Mouse (Mus musculus): Measurements from ENCODE around the gene Krt17. TPM values are rescaled to one million over a fixed set of nuclear protein-coding genes. Genes with fewer than 3 reads are reported as not detected.

Krt17 gene
- polyA plus RNA-seq, 1 experiment, result 10.5 TPM

DNA sequence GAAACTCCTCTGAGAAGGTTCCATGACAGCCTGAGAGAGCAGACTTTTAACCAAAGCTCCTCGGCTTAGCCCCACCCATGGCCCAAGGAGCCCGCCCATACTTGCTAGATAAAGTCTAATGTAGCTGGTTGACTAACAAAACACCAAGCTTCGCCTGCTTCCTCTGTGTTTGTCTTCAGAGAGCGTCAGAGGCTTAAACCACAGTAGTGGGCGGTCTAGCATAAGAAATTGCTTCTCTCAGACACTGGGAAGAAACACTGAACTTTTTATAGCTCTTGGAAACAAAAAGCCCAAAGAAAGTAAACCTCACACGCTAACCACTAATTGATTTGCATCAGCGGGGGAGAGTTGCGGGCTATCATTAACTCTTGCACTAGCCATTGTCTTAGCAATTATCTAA lies 39.1 kb downstream of the Krt17 start:
- no peak overlapping the region for H3K9ac ChIP-seq (ENCODE audit: low read depth, poor library complexity, severe bottlenecking)

DNA sequence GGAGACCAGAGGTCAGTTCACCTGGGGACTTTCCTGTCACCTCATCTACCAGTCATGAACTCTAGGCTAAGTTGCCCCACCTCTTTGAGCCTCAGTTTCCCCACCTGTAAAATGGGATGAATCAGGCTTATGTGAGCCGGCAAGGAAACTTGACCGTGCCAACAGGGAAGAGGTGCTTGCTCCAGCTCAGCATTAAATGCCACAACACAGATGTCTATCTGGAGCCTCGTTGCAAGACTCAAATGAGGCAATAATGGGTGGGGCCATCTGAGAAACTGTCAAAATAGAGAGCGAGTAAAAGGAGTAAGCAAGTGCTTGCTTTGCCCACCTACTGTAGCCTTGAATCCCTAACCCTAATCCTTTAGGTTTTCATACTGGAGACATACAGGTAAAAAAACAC lies 41.5 kb downstream of the Krt17 start:
- no peaks in the 10 kb centered on the region for H3K9me3 ChIP-seq (replicated peaks; ENCODE audit: control insufficient read depth, insufficient read depth, low read length, poor library complexity, severe bottlenecking)
- no peaks in the 10 kb centered on the region for H3K27me3 ChIP-seq (ENCODE audit: control insufficient read depth, insufficient read depth, low read length, poor library complexity, severe bottlenecking)
- no peak overlapping the region for H3K27ac ChIP-seq (ENCODE audit: insufficient read depth, low read length)
- H3K4me3 ChIP-seq (ENCODE audit: low read depth, low read length), result no peak overlapping the region
- peaks cover 3% of the 10 kb centered on the region for H3K4me1 ChIP-seq (ENCODE audit: control insufficient read depth, insufficient read depth, low read length)
- TF ChIP-seq EP300 (IDR thresholded peaks at IDR 0.05; ENCODE audit: insufficient read depth, low read depth, low read length) (no peak), POLR2A (IDR thresholded peaks at IDR 0.05; ENCODE audit: insufficient read depth, low read length) (no peak)
- no peaks in the 10 kb centered on the region for H3K36me3 ChIP-seq (ENCODE audit: control insufficient read depth, insufficient read depth, low read length, poor library complexity, severe bottlenecking)
- H3K9ac ChIP-seq (ENCODE audit: low read depth, poor library complexity, severe bottlenecking), result no peak overlapping the region

More for the DNA sequence above, 39.1 kb downstream of the Krt17 start:
- TF ChIP-seq EP300 (IDR thresholded peaks at IDR 0.05; ENCODE audit: insufficient read depth, low read depth, low read length) (no peak), POLR2A (IDR thresholded peaks at IDR 0.05; ENCODE audit: insufficient read depth, low read length) (no peak), CTCF (IDR thresholded peaks at IDR 0.05; ENCODE audit: low read depth, low read length) (no peak)
- Histone ChIP-seq H3K27ac (ENCODE audit: insufficient read depth, low read length) (no peak overlapping the region), H3K36me3 (ENCODE audit: control insufficient read depth, insufficient read depth, low read length, poor library complexity, severe bottlenecking) (no peaks in the 10 kb centered on the region), H3K4me3 (ENCODE audit: low read depth, low read length) (no peak overlapping the region), H3K9me3 (replicated peaks; ENCODE audit: control insufficient read depth, insufficient read depth, low read length, poor library complexity, severe bottlenecking) (peaks cover 10% of the 10 kb centered on the region), H3K27me3 (ENCODE audit: control insufficient read depth, insufficient read depth, low read length, poor library complexity, severe bottlenecking) (no peaks in the 10 kb centered on the region), H3K4me1 (ENCODE audit: control insufficient read depth, insufficient read depth, low read length) (peaks cover 3% of the 10 kb centered on the region)

GRCm38 (mm10) chr11:100208542-100208941 lies 52.3 kb downstream of the Krt17 start:
- H3K36me3 ChIP-seq (ENCODE audit: control insufficient read depth, insufficient read depth, low read length, poor library complexity, severe bottlenecking), result no peaks in the 10 kb centered on the region
- no peak overlapping the region for H3K27ac ChIP-seq (ENCODE audit: insufficient read depth, low read length)
- no peak for TF ChIP-seq EP300 (IDR thresholded peaks at IDR 0.05; ENCODE audit: insufficient read depth, low read depth, low read length)
- TF ChIP-seq POLR2A (IDR thresholded peaks at IDR 0.05; ENCODE audit: insufficient read depth, low read length), result no peak
- H3K9ac ChIP-seq (ENCODE audit: low read depth, poor library complexity, severe bottlenecking), result no peak overlapping the region
- no peaks in the 10 kb centered on the region for H3K27me3 ChIP-seq (ENCODE audit: control insufficient read depth, insufficient read depth, low read length, poor library complexity, severe bottlenecking)
- no peaks in the 10 kb centered on the region for H3K9me3 ChIP-seq (replicated peaks; ENCODE audit: control insufficient read depth, insufficient read depth, low read length, poor library complexity, severe bottlenecking)
- H3K4me1 ChIP-seq (ENCODE audit: control insufficient read depth, insufficient read depth, low read length), result no peaks in the 10 kb centered on the region
- H3K4me3 ChIP-seq (ENCODE audit: low read depth, low read length), result no peak overlapping the region

DNA sequence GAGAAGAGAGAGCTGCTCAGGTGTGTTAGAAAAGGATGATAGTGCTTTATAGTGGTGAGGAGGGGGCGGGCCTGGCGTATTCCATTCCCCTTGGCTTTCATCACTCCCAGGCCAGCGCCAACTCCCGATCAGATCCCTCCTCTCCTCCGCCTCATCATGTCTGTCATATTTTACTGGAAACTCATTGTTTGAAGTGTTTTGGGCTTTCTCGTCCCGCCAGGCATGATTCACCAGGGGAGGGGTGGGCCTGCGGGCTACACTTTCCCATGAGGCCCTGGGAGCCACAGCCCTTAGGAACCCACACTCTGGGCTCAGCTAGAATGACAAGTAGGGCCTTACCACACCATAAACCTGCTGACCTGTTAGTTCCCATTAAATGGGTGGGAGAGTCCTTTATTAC lies 53.3 kb downstream of the Krt17 start, which contains the start of gene Krt14:
Krt14 (minus strand) TSS at position 51 of the 400 bp plus-strand sequence.
- Histone ChIP-seq H3K27ac (ENCODE audit: insufficient read depth, low read length) (no peak within 1 kb of the TSS), H3K36me3 (ENCODE audit: control insufficient read depth, insufficient read depth, low read length, poor library complexity, severe bottlenecking) (no peaks in the 10 kb centered on the region), H3K4me1 (ENCODE audit: control insufficient read depth, insufficient read depth, low read length) (no peaks in the 10 kb centered on the region), H3K9me3 (replicated peaks; ENCODE audit: control insufficient read depth, insufficient read depth, low read length, poor library complexity, severe bottlenecking) (no peaks in the 10 kb centered on the region), H3K27me3 (ENCODE audit: control insufficient read depth, insufficient read depth, low read length, poor library complexity, severe bottlenecking) (no peaks in the 10 kb centered on the region), H3K9ac (ENCODE audit: low read depth, poor library complexity, severe bottlenecking) (no peak within 1 kb of the TSS), H3K4me3 (ENCODE audit: low read depth, low read length) (no peak within 1 kb of the TSS)
- TF ChIP-seq EP300 (IDR thresholded peaks at IDR 0.05; ENCODE audit: insufficient read depth, low read depth, low read length) (no peak), POLR2A (IDR thresholded peaks at IDR 0.05; ENCODE audit: insufficient read depth, low read length) (no peak), CTCF (IDR thresholded peaks at IDR 0.05; ENCODE audit: low read depth, low read length) (no peak)

Other genes with a start within 250 kb of the Krt17 start
- gene Krt33a, start 244.8 kb downstream of the Krt17 start, polyA plus RNA-seq (2011; ENCODE audit: insufficient read depth, insufficient read length, low read depth, missing spikeins), result not detected in 2 replicates
- gene Krt33b, start 231.2 kb downstream of the Krt17 start, polyA plus RNA-seq (2011; ENCODE audit: insufficient read depth, insufficient read length, low read depth, missing spikeins), result not detected in 2 replicates
- gene Krt34, start 219.5 kb downstream of the Krt17 start, polyA plus RNA-seq (2011; ENCODE audit: insufficient read depth, insufficient read length, low read depth, missing spikeins), result not detected in 2 replicates
- not detected in 2 replicates for gene Krt31, start 210.5 kb downstream of the Krt17 start, polyA plus RNA-seq (2011; ENCODE audit: insufficient read depth, insufficient read length, low read depth, missing spikeins)
- not detected in 2 replicates for gene Krt32, start 172.8 kb downstream of the Krt17 start, polyA plus RNA-seq (2011; ENCODE audit: insufficient read depth, insufficient read length, low read depth, missing spikeins)
- not detected in 2 replicates for gene Krt35, start 164.8 kb downstream of the Krt17 start, polyA plus RNA-seq (2011; ENCODE audit: insufficient read depth, insufficient read length, low read depth, missing spikeins)
- not detected in 2 replicates for gene Krt36, start 155.4 kb downstream of the Krt17 start, polyA plus RNA-seq (2011; ENCODE audit: insufficient read depth, insufficient read length, low read depth, missing spikeins)
- gene Krt13, start 139.5 kb downstream of the Krt17 start, polyA plus RNA-seq (2011; ENCODE audit: insufficient read depth, insufficient read length, low read depth, missing spikeins), result not detected in 2 replicates
- 0.37 and 0.41 TPM in 2 replicates for gene Krt15, start 125.1 kb downstream of the Krt17 start, polyA plus RNA-seq (2011; ENCODE audit: insufficient read depth, insufficient read length, low read depth, missing spikeins)
- 83.7 and 93.1 TPM in 2 replicates for gene Krt19, start 112.4 kb downstream of the Krt17 start, polyA plus RNA-seq (2011; ENCODE audit: insufficient read depth, insufficient read length, low read depth, missing spikeins)
- gene Krt9, start 67.8 kb downstream of the Krt17 start, polyA plus RNA-seq (2011; ENCODE audit: insufficient read depth, insufficient read length, low read depth, missing spikeins), result not detected in 2 replicates
- gene Krt14, start 53.5 kb downstream of the Krt17 start, polyA plus RNA-seq (2011; ENCODE audit: insufficient read depth, insufficient read length, low read depth, missing spikeins), result 1.3 TPM in 1 of 2 replicates, not detected in the other
- gene Krt16, start 12.1 kb downstream of the Krt17 start, polyA plus RNA-seq (2011; ENCODE audit: insufficient read depth, insufficient read length, low read depth, missing spikeins), result 0.99 TPM in 1 of 2 replicates, not detected in the other
- gene Krt42, start 8.8 kb upstream of the Krt17 start, polyA plus RNA-seq (2011; ENCODE audit: insufficient read depth, insufficient read length, low read depth, missing spikeins), result 20.6 and 21.5 TPM in 2 replicates
- 718 and 769 TPM in 2 replicates for gene Eif1, start 58.9 kb upstream of the Krt17 start, polyA plus RNA-seq (2011; ENCODE audit: insufficient read depth, insufficient read length, low read depth, missing spikeins)
- gene Gast, start 73.4 kb upstream of the Krt17 start, polyA plus RNA-seq (2011; ENCODE audit: insufficient read depth, insufficient read length, low read depth, missing spikeins), result not detected in 2 replicates
- gene Hap1, start 95.1 kb upstream of the Krt17 start, polyA plus RNA-seq (2011; ENCODE audit: insufficient read depth, insufficient read length, low read depth, missing spikeins), result 12.7 and 13.6 TPM in 2 replicates
- gene Jup, start 136.7 kb upstream of the Krt17 start, polyA plus RNA-seq (2011; ENCODE audit: insufficient read depth, insufficient read length, low read depth, missing spikeins), result 166 and 171 TPM in 2 replicates
- 13.3 and 16.8 TPM in 2 replicates for gene P3h4, start 153.8 kb upstream of the Krt17 start, polyA plus RNA-seq (2011; ENCODE audit: insufficient read depth, insufficient read length, low read depth, missing spikeins)
- 22.5 and 24.3 TPM in 2 replicates for gene Fkbp10, start 154.7 kb upstream of the Krt17 start, polyA plus RNA-seq (2011; ENCODE audit: insufficient read depth, insufficient read length, low read depth, missing spikeins)
- 37.3 and 44.6 TPM in 2 replicates for gene Nt5c3b, start 180.8 kb upstream of the Krt17 start, polyA plus RNA-seq (2011; ENCODE audit: insufficient read depth, insufficient read length, low read depth, missing spikeins)
- 0.84 and 0.90 TPM in 2 replicates for gene Klhl10, start 180.9 kb upstream of the Krt17 start, polyA plus RNA-seq (2011; ENCODE audit: insufficient read depth, insufficient read length, low read depth, missing spikeins)
- gene Klhl11, start 211.7 kb upstream of the Krt17 start, polyA plus RNA-seq (2011; ENCODE audit: insufficient read depth, insufficient read length, low read depth, missing spikeins), result 18.4 and 19.6 TPM in 2 replicates

Data from ES-Bruce4 (cell line).